Mouse (Mus musculus) C2C12 (cell line): Measurements from ENCODE around the gene Gm49318.

Source experiments
- CEBPB ChIP-seq: IDR thresholded peaks from one replicate; pipeline ENCODE4 v1.6.1; 2011; ENCODE audit warnings: low read depth, mild to moderate bottlenecking, control low read depth, moderate library complexity
- CTCF ChIP-seq: IDR thresholded peaks from one replicate; pipeline ENCODE4 v1.5.1; 2011; ENCODE audit not compliant: control insufficient read depth, insufficient read depth, insufficient read length
- MAX ChIP-seq: IDR thresholded peaks from one replicate; pipeline ENCODE4 v1.6.1; 2011; ENCODE audit warnings: mild to moderate bottlenecking, control low read depth
- MYOD1 ChIP-seq: IDR thresholded peaks from one replicate; pipeline ENCODE4 v1.6.1; 2011; ENCODE audit warnings: low read depth; ENCODE audit not compliant: control insufficient read depth, insufficient read length
- MYOG ChIP-seq: IDR thresholded peaks from one replicate; pipeline ENCODE4 v1.6.1; 2011; ENCODE audit not compliant: control insufficient read depth, insufficient read length; ENCODE audit errors: extremely low read depth
- USF1 ChIP-seq: IDR thresholded peaks from one replicate; pipeline ENCODE4 v1.6.1; 2011; ENCODE audit warnings: low read depth, mild to moderate bottlenecking, control low read depth, moderate library complexity

DNA sequence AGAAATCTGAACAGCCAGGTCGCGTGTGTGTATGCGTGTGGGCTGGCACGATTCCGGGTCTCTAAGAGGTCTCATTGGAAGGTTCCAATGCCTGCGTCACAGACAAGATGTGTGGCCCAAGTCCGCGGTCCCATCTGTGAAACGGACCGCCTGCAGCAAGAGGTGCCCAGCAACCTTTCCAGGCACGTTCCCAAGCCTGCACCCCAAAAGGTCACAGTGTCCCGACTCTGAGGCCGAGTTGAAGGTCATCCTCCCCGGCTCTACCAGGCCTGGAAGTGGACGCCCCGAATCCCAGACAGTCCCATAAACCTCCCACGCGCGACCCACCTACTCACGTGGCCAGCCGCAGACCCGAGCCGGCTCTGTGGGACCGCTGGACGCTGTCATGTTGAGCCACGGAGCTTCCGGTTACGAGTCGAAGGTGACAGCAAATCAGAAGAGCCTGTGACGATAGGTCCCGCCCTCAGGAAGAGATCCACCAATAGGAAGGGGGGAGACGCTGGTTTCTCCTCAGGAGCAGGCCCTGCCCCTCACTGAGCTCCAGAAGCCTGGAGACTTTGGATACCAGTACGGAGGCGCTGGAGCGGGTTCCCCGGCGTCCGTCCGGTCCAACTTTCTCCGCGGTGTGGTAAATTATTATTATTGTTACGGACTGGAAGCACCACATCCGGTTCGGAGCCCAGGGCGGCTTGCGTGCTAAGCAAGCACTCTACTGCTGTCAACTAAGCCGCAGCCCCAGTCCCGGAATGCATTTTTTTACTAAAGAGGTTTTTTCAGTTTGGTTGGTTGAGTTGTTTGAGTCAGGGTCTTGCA is 14.2 kb upstream of the Gm49318 start, which contains the start of gene Ecsit:
- TF ChIP-seq CTCF (no peak), MYOD1 (no peak), MAX (no peak), CEBPB (no peak), USF1 (peak; percentile 54), MYOG (no peak)
